In the genomic region with DNA sequence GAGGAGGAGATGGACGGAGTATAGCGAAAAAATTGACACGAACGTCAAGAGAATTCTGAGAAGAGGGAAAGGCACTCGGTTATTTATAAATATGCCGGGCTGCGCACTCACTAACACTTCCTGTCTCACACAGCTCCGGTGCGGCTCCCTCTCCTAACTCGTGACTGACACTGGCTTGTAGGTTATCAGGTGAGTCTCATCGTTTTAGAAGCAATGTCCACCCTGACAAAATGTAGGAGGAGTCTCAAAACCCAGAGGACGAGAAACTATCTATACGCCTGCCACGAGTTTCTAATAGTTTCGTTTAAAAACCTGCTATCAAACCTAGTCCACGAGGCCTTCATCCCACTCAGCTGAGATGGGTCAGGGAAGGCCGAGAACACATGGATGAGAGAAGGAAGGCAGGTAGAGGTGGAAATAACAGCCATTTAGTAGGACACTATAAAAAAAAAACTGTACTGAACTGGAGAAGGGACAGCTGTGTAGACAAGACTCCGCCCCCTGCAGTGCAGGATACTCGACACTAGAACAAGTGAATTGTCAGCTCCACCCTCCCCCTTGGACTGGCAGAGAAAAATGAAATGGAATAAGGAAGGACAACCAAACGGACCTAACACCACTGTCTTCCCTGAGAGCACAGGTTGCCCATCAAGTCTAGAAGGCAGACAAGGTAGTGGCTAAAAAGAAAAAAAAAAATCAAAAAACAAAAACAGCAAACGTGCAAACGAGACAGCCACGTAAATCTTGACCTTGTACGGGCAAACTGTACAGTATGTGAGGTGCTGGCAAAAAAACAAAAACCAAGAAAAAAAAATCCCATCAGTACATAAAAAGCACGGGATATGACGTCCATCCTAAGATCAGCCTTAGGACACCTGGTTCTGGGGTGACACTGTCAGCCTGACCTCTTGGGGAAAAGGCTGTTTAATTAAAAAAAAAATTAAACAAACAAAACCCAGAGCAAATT, we compare ENCODE assay signal across 8 mouse cellular contexts. TPM values are rescaled to one million over a fixed set of nuclear protein-coding genes. Genes with fewer than 3 reads are reported as not detected.
DNase-seq lines count a peak whose midpoint lies in the region; ATAC-seq lines count a peak whose summit lies in the region.

No protein-coding gene starts in this region.

- no peak overlapping the region for H3K9ac ChIP-seq in forebrain, embryonic 11.5 days (ENCODE audit: low read length)

- ATAC-seq in forebrain, embryonic 11.5 days (replicated peaks; ENCODE audit: low FRiP score): no peak
- peak; percentile 31; the same call in 1 of the 2 replicates for ATAC-seq in megakaryocyte-erythroid progenitor cell, adult 5-6 weeks (replicated peaks; ENCODE audit: low FRiP score, low TSS enrichment, poor library complexity, severe bottlenecking)

- DNase-seq in forebrain, embryonic 10.5 days (ENCODE audit: extremely low spot score, low spot score): no peak
- no peak for DNase-seq in forebrain, embryonic 11.5 days (ENCODE audit: low spot score)
- DNase-seq in ZHBTc4 (ENCODE audit: low read depth, low spot score): peak; percentile 62
- DNase-seq in heart, embryonic 10.5 days (ENCODE audit: low spot score): no peak
- DNase-seq in kidney, postnatal 36 days: peak; percentile 50 to 64
- DNase-seq in right cerebral cortex, adult 18-20 months: no peak
- no peak for DNase-seq in urinary bladder, postnatal 36 days (ENCODE audit: low spot score in 2 of 2)

- H3K36me3 ChIP-seq in forebrain, embryonic 10.5 days (replicated peaks): peaks cover 79% of the 10 kb centered on the region
- peaks cover 45% of the 10 kb centered on the region for H3K36me3 ChIP-seq in forebrain, embryonic 11.5 days (ENCODE audit: control insufficient read depth, insufficient read depth, low read length)
- peaks cover 78% of the 10 kb centered on the region for H3K36me3 ChIP-seq in heart, embryonic 10.5 days

- peaks cover 7% of the 10 kb centered on the region; the same call in 1 of the 2 replicates for H3K27me3 ChIP-seq in forebrain, embryonic 10.5 days (ENCODE audit: poor library complexity, severe bottlenecking)
- H3K27me3 ChIP-seq in forebrain, embryonic 11.5 days (ENCODE audit: control insufficient read depth, insufficient read depth, low read length): no peaks in the 10 kb centered on the region
- H3K27me3 ChIP-seq in heart, embryonic 10.5 days (ENCODE audit: insufficient read depth, poor library complexity, severe bottlenecking): no peaks in the 10 kb centered on the region

- no peak overlapping the region; the same call in 1 of the 2 replicates for H3K4me2 ChIP-seq in forebrain, embryonic 11.5 days (ENCODE audit: low read depth, low read length, severe bottlenecking)

- H3K27ac ChIP-seq in forebrain, embryonic 10.5 days: no peak overlapping the region
- no peak overlapping the region for H3K27ac ChIP-seq in forebrain, embryonic 11.5 days (ENCODE audit: low read depth, low read length)
- H3K27ac ChIP-seq in heart, embryonic 10.5 days: peak overlapping the region; percentile 42; the same call in 1 of the 2 replicates

- 88% methylated on average over 26 of the region's 26 CpGs for WGBS in forebrain, embryonic 10.5 days
- 81% methylated on average over 26 of the region's 26 CpGs for WGBS in forebrain, embryonic 11.5 days
- WGBS in heart, embryonic 10.5 days: 77% methylated on average over 26 of the region's 26 CpGs

- H3K9me3 ChIP-seq in forebrain, embryonic 10.5 days: no peaks in the 10 kb centered on the region
- no peaks in the 10 kb centered on the region for H3K9me3 ChIP-seq in forebrain, embryonic 11.5 days (ENCODE audit: control insufficient read depth, low read length)
- H3K9me3 ChIP-seq in heart, embryonic 10.5 days: no peaks in the 10 kb centered on the region

- H3K4me1 ChIP-seq in forebrain, embryonic 10.5 days: peaks cover 37% of the 10 kb centered on the region
- H3K4me1 ChIP-seq in forebrain, embryonic 11.5 days (replicated peaks; ENCODE audit: control insufficient read depth, insufficient read depth, low read length): peaks cover 6% of the 10 kb centered on the region; the same call in 1 of the 2 replicates
- H3K4me1 ChIP-seq in heart, embryonic 10.5 days: peaks cover 32% of the 10 kb centered on the region

- H3K4me3 ChIP-seq in forebrain, embryonic 10.5 days: peak overlapping the region; percentile 83; the same call in 1 of the 2 replicates
- H3K4me3 ChIP-seq in forebrain, embryonic 11.5 days (ENCODE audit: low read depth, low read length): no peak overlapping the region
- H3K4me3 ChIP-seq in heart, embryonic 10.5 days: peak overlapping the region; percentile 78; the same call in 1 of the 2 replicates

RNA-seq across cellular contexts. Expression of a gene that starts 3.8 kb away (rescaled TPM):
- polyA plus RNA-seq in forebrain, embryonic 10.5 days (2016; fragmentation: Nextera tagmentation; extraction: Ambion mirVana): 151 and 159 TPM in 2 replicates
- polyA plus RNA-seq in forebrain, embryonic 11.5 days (2014; fragmentation: Nextera tagmentation; extraction: Ambion mirVana): 192 and 220 TPM in 2 replicates
- 113 and 119 TPM in 2 replicates for polyA plus RNA-seq in heart, embryonic 10.5 days (2016; fragmentation: Nextera tagmentation; extraction: Ambion mirVana)
- total RNA-seq in megakaryocyte-erythroid progenitor cell, adult 5-6 weeks (2014; fragmentation: Nextera tagmentation): 86.7 and 86.9 TPM in 2 replicates
- 75.3 and 82.3 TPM in 2 replicates for total RNA-seq in megakaryocyte-erythroid progenitor cell, adult 5-6 weeks (2017)

RNA-seq across cellular contexts. Expression of a gene that starts 53.0 kb away (rescaled TPM):
- polyA plus RNA-seq in forebrain, embryonic 10.5 days (2016; fragmentation: Nextera tagmentation; extraction: Ambion mirVana): 127 and 138 TPM in 2 replicates
- 134 and 139 TPM in 2 replicates for polyA plus RNA-seq in forebrain, embryonic 11.5 days (2014; fragmentation: Nextera tagmentation; extraction: Ambion mirVana)
- polyA plus RNA-seq in heart, embryonic 10.5 days (2016; fragmentation: Nextera tagmentation; extraction: Ambion mirVana): 90.5 and 96.2 TPM in 2 replicates
- 63.5 and 84.0 TPM in 2 replicates for total RNA-seq in megakaryocyte-erythroid progenitor cell, adult 5-6 weeks (2014; fragmentation: Nextera tagmentation)
- total RNA-seq in megakaryocyte-erythroid progenitor cell, adult 5-6 weeks (2017): 51.3 and 52.2 TPM in 2 replicates

Comparison
In these comparisons a context has a peak if more than half of its experiments do, and no peak if none do; other contexts are left out.
1. DNase-seq: peak in ZHBTc4 (single experiment) and kidney, postnatal 36 days (2 of 2); none in forebrain, embryonic 10.5 days (single experiment), forebrain, embryonic 11.5 days (single experiment), heart, embryonic 10.5 days (single experiment), right cerebral cortex, adult 18-20 months (single experiment) and urinary bladder, postnatal 36 days (0 of 2).